Mouse (Mus musculus) midbrain, embryonic 13.5 days (tissue): ENCODE results near the gene Abca3. TPM values are rescaled to one million over a fixed set of nuclear protein-coding genes. Genes with fewer than 3 reads are reported as not detected.
A peak's percentile ranks its signal among the peaks of the same experiment; 100 is the strongest.

ENCODE experiments used
- ATAC-seq: fragments of 200-750 bp; cut with Nextera tagmentation; 2 replicates; pipeline ENCODE4 v1.8.0; 2017; ENCODE audit warnings: mild to moderate bottlenecking, moderate TSS enrichment, moderate library complexity
- H3K27ac ChIP-seq: fragments of 300-500 bp; sonication (generic); 2 replicates; pipeline ENCODE4 v1.5.1; 2015; ENCODE audit warnings: inconsistent platforms, mild to moderate bottlenecking, moderate library complexity
- H3K27me3 ChIP-seq: fragments of 300-500 bp; sonication (generic); 2 replicates; pipeline ENCODE4 v1.6.1; 2015; ENCODE audit warnings: mild to moderate bottlenecking, inconsistent platforms
- H3K36me3 ChIP-seq: fragments of 300-500 bp; sonication (generic); 2 replicates; pipeline ENCODE4 v1.6.1; 2015; ENCODE audit warnings: mild to moderate bottlenecking, inconsistent platforms
- H3K4me1 ChIP-seq: fragments of 300-500 bp; sonication (generic); replicated peaks from 2 replicates; pipeline ENCODE4 v1.6.1; 2015; ENCODE audit warnings: inconsistent platforms
- H3K4me2 ChIP-seq: fragments of 300-500 bp; sonication (generic); replicated peaks from 2 replicates; pipeline ENCODE4 v1.6.1; 2015; ENCODE audit warnings: moderate library complexity, mild to moderate bottlenecking, inconsistent platforms
- H3K4me3 ChIP-seq: fragments of 300-500 bp; sonication (generic); replicated peaks from 2 replicates; pipeline ENCODE4 v1.5.1; 2015; ENCODE audit warnings: mild to moderate bottlenecking, inconsistent platforms
- H3K9ac ChIP-seq: fragments of 300-500 bp; sonication (generic); replicated peaks from 2 replicates; pipeline ENCODE4 v1.6.1; 2015; ENCODE audit warnings: mild to moderate bottlenecking, inconsistent platforms
- H3K9me3 ChIP-seq: fragments of 300-500 bp; sonication (generic); 2 replicates; pipeline ENCODE4 v1.6.1; 2016; ENCODE audit warnings: mild to moderate bottlenecking, inconsistent platforms
- WGBS: fragments of 180-500 bp; shearing (Covaris S2); methylation state at CpG from one replicate; pipeline ENCODE4 v1.1.7; 2015; 5-methylcytosine and 5-hydroxymethylcytosine counted together
- polyA plus RNA-seq: library from polyadenylated mRNA; unstranded; fragments of >200 nt; fragmentation: Nextera tagmentation; extraction: Ambion mirVana; gene quantifications from 2 replicates; pipeline ENCODE4 v1.2.1, GENCODE M21; 2015

The Abca3 gene
- polyA plus RNA-seq, 1 experiment from 2014 or later, result 23.9 TPM

- Histone ChIP-seq H3K4me1 (peaks cover 41% of the 10 kb centered on the region), H3K9me3 (no peaks in the 10 kb centered on the region), H3K27me3 (peaks cover 12% of the 10 kb centered on the region), H3K4me2 (no peak overlapping the region), H3K36me3 (peaks cover 10% of the 10 kb centered on the region; the same call in 1 of the 2 replicates), H3K9ac (no peak overlapping the region), H3K27ac (no peak overlapping the region), H3K4me3 (no peak overlapping the region)
- 90% methylated on average over 8 of the region's 8 CpGs for WGBS
- no peak for ATAC-seq
Measured at GRCm38 (mm10) chr17:24355284-24355683, 3.5 kb downstream of the Abca3 start.

GRCm38 (mm10) chr17:24359006-24359405 is 7.3 kb downstream of the Abca3 start:
- H3K27ac ChIP-seq, result no peak overlapping the region
- H3K27me3 ChIP-seq, result no peaks in the 10 kb centered on the region
- no peak for ATAC-seq
- WGBS, result 91% methylated on average over 8 of the region's 8 CpGs
- H3K4me1 ChIP-seq, result peaks cover 14% of the 10 kb centered on the region
- no peak overlapping the region for H3K4me3 ChIP-seq
- H3K9me3 ChIP-seq, result no peaks in the 10 kb centered on the region
- H3K9ac ChIP-seq, result no peak overlapping the region
- no peak overlapping the region for H3K4me2 ChIP-seq
- H3K36me3 ChIP-seq, result peaks cover 12% of the 10 kb centered on the region; the same call in 1 of the 2 replicates

GRCm38 (mm10) chr17:24359903-24360302 is 8.2 kb downstream of the Abca3 start:
- Histone ChIP-seq H3K27ac (no peak overlapping the region), H3K36me3 (peaks cover 12% of the 10 kb centered on the region), H3K9ac (no peak overlapping the region), H3K27me3 (no peaks in the 10 kb centered on the region), H3K4me1 (peaks cover 8% of the 10 kb centered on the region; the same call in 1 of the 2 replicates), H3K4me3 (no peak overlapping the region), H3K4me2 (no peak overlapping the region), H3K9me3 (no peaks in the 10 kb centered on the region)
- no peak for ATAC-seq
- 77% methylated on average over 2 of the region's 2 CpGs for WGBS

GRCm38 (mm10) chr17:24360841-24361240 is 9.1 kb downstream of the Abca3 start:
- 85% methylated on average over 8 of the region's 8 CpGs for WGBS
- Histone ChIP-seq H3K9ac (no peak overlapping the region), H3K9me3 (no peaks in the 10 kb centered on the region), H3K4me1 (peaks cover 4% of the 10 kb centered on the region; the same call in 1 of the 2 replicates), H3K4me2 (no peak overlapping the region), H3K27me3 (no peaks in the 10 kb centered on the region), H3K27ac (no peak overlapping the region), H3K36me3 (peaks cover 18% of the 10 kb centered on the region), H3K4me3 (no peak overlapping the region)
- ATAC-seq, result no peak

- Histone ChIP-seq H3K9me3 (no peaks in the 10 kb centered on the region), H3K9ac (no peak overlapping the region), H3K27ac (no peak overlapping the region), H3K27me3 (no peaks in the 10 kb centered on the region), H3K4me3 (no peak overlapping the region), H3K36me3 (peaks cover 22% of the 10 kb centered on the region), H3K4me1 (no peaks in the 10 kb centered on the region), H3K4me2 (no peak overlapping the region)
- ATAC-seq, result no peak
- 93% methylated on average over 5 of the region's 5 CpGs for WGBS
Measured at GRCm38 (mm10) chr17:24361291-24361690, 9.5 kb downstream of the Abca3 start.

GRCm38 (mm10) chr17:24362527-24362926 is 10.8 kb downstream of the Abca3 start:
- no peak for ATAC-seq
- Histone ChIP-seq H3K4me3 (no peak overlapping the region), H3K4me1 (no peaks in the 10 kb centered on the region), H3K36me3 (peaks cover 33% of the 10 kb centered on the region), H3K9me3 (no peaks in the 10 kb centered on the region), H3K4me2 (no peak overlapping the region), H3K9ac (no peak overlapping the region), H3K27ac (no peak overlapping the region), H3K27me3 (no peaks in the 10 kb centered on the region)
- WGBS, result 80% methylated on average over 9 of the region's 9 CpGs

- no peak for ATAC-seq
- no peak overlapping the region for H3K4me2 ChIP-seq
- peaks cover 39% of the 10 kb centered on the region for H3K36me3 ChIP-seq
- H3K4me1 ChIP-seq, result no peaks in the 10 kb centered on the region
- no peaks in the 10 kb centered on the region for H3K27me3 ChIP-seq
- H3K27ac ChIP-seq, result no peak overlapping the region
- WGBS, result 87% methylated on average over 9 of the region's 9 CpGs
- H3K9ac ChIP-seq, result no peak overlapping the region
- H3K9me3 ChIP-seq, result no peaks in the 10 kb centered on the region
- H3K4me3 ChIP-seq, result no peak overlapping the region
Measured at GRCm38 (mm10) chr17:24364461-24364860, 12.7 kb downstream of the Abca3 start.

GRCm38 (mm10) chr17:24365863-24366262 is 14.1 kb downstream of the Abca3 start:
- ATAC-seq, result no peak
- Histone ChIP-seq H3K4me1 (no peaks in the 10 kb centered on the region), H3K27ac (no peak overlapping the region), H3K9me3 (no peaks in the 10 kb centered on the region), H3K4me3 (no peak overlapping the region), H3K9ac (0 out of 2 replicates have a peak overlapping the region, but pooled peaks have one; percentile 11), H3K27me3 (no peaks in the 10 kb centered on the region), H3K4me2 (no peak overlapping the region), H3K36me3 (peaks cover 44% of the 10 kb centered on the region)
- 27% methylated on average over 13 of the region's 13 CpGs for WGBS

- no peak for ATAC-seq
- no peak overlapping the region for H3K27ac ChIP-seq
- 89% methylated on average over 5 of the region's 5 CpGs for WGBS
Measured at GRCm38 (mm10) chr17:24375094-24375712, 23.5 kb downstream of the Abca3 start.

GRCm38 (mm10) chr17:24375886-24376285 is 24.1 kb downstream of the Abca3 start:
- WGBS, result 89% methylated on average over 6 of the region's 6 CpGs
- Histone ChIP-seq H3K36me3 (peaks cover 88% of the 10 kb centered on the region), H3K4me1 (no peaks in the 10 kb centered on the region), H3K4me2 (no peak overlapping the region), H3K9me3 (no peaks in the 10 kb centered on the region), H3K9ac (no peak overlapping the region), H3K27ac (no peak overlapping the region), H3K27me3 (no peaks in the 10 kb centered on the region), H3K4me3 (no peak overlapping the region)
- no peak for ATAC-seq

More at GRCm38 (mm10) chr17:24375094-24375712, 23.5 kb downstream of the Abca3 start:
- H3K4me2 ChIP-seq, result no peak overlapping the region
- no peaks in the 10 kb centered on the region for H3K27me3 ChIP-seq
- no peak overlapping the region for H3K9ac ChIP-seq
- no peaks in the 10 kb centered on the region for H3K9me3 ChIP-seq
- H3K4me1 ChIP-seq, result no peaks in the 10 kb centered on the region
- no peak overlapping the region for H3K4me3 ChIP-seq
- peaks cover 91% of the 10 kb centered on the region for H3K36me3 ChIP-seq

GRCm38 (mm10) chr17:24378496-24378895 is 26.7 kb downstream of the Abca3 start:
- no peaks in the 10 kb centered on the region for H3K27me3 ChIP-seq
- no peak overlapping the region for H3K27ac ChIP-seq
- no peak for ATAC-seq
- H3K4me2 ChIP-seq, result no peak overlapping the region
- H3K9ac ChIP-seq, result no peak overlapping the region
- peaks cover 82% of the 10 kb centered on the region for H3K36me3 ChIP-seq
- no peaks in the 10 kb centered on the region for H3K9me3 ChIP-seq
- 96% methylated on average over 2 of the region's 2 CpGs for WGBS
- H3K4me1 ChIP-seq, result no peaks in the 10 kb centered on the region
- H3K4me3 ChIP-seq, result no peak overlapping the region

GRCm38 (mm10) chr17:24383789-24384188 is 32.0 kb downstream of the Abca3 start:
- WGBS, result 89% methylated on average over 8 of the region's 8 CpGs
- no peak overlapping the region for H3K9ac ChIP-seq
- H3K36me3 ChIP-seq, result peaks cover 87% of the 10 kb centered on the region
- no peak overlapping the region for H3K4me2 ChIP-seq
- no peak overlapping the region for H3K4me3 ChIP-seq
- H3K27me3 ChIP-seq, result no peaks in the 10 kb centered on the region
- no peak for ATAC-seq
- H3K4me1 ChIP-seq, result no peaks in the 10 kb centered on the region
- H3K9me3 ChIP-seq, result no peaks in the 10 kb centered on the region
- no peak overlapping the region for H3K27ac ChIP-seq

- Histone ChIP-seq H3K36me3 (peaks cover 89% of the 10 kb centered on the region), H3K4me1 (no peaks in the 10 kb centered on the region), H3K4me3 (no peak overlapping the region), H3K27me3 (no peaks in the 10 kb centered on the region), H3K27ac (no peak overlapping the region), H3K9me3 (no peaks in the 10 kb centered on the region), H3K9ac (no peak overlapping the region), H3K4me2 (no peak overlapping the region)
- 84% methylated on average over 5 of the region's 5 CpGs for WGBS
- ATAC-seq, result no peak
Measured at GRCm38 (mm10) chr17:24388711-24389110, 37.0 kb downstream of the Abca3 start.
